Mouse (Mus musculus): Measurements from ENCODE around the gene Urah. TPM values are rescaled to one million over a fixed set of nuclear protein-coding genes. Genes with fewer than 3 reads are reported as not detected.
A peak's percentile ranks its signal among the peaks of the same experiment; 100 is the strongest.

Urah gene
- polyA plus RNA-seq, 1 experiment from 2014 or later, result 0.23 TPM

GRCm38 (mm10) chr7:140821305-140821652 is 13.5 kb upstream of the Urah start:
- no peaks in the 10 kb centered on the region for H3K27me3 ChIP-seq (replicated peaks)
- H3K4me3 ChIP-seq (replicated peaks), result peak overlapping the region; percentile 66
- ATAC-seq (ENCODE audit: low FRiP score), result peak; percentile 62
- H3K9ac ChIP-seq (replicated peaks), result peak overlapping the region; percentile 75
- peaks cover 6% of the 10 kb centered on the region; the same call in 1 of the 2 replicates for H3K36me3 ChIP-seq
- WGBS, result 27% methylated on average over 5 of the region's 5 CpGs
- peak overlapping the region; percentile 93 for H3K27ac ChIP-seq (replicated peaks)
- peaks cover 22% of the 10 kb centered on the region for H3K4me1 ChIP-seq
- peak overlapping the region; percentile 61 for H3K4me2 ChIP-seq
- no peaks in the 10 kb centered on the region for H3K9me3 ChIP-seq (replicated peaks)

- no peaks in the 10 kb centered on the region for H3K27me3 ChIP-seq (replicated peaks)
- H3K4me1 ChIP-seq, result peaks cover 22% of the 10 kb centered on the region
- ATAC-seq (ENCODE audit: low FRiP score), result peak; percentile 94
- H3K4me2 ChIP-seq, result peak within 1 kb of the TSS; percentile 61
- 2% methylated on average over 21 of the region's 21 CpGs for WGBS
- H3K9me3 ChIP-seq (replicated peaks), result no peaks in the 10 kb centered on the region
- H3K27ac ChIP-seq (replicated peaks), result peak within 1 kb of the TSS; percentile 93
- peaks cover 6% of the 10 kb centered on the region; the same call in 1 of the 2 replicates for H3K36me3 ChIP-seq
- H3K9ac ChIP-seq (replicated peaks), result peak within 1 kb of the TSS; percentile 75
- H3K4me3 ChIP-seq (replicated peaks), result peak within 1 kb of the TSS; percentile 66
These were observed 13.0 kb upstream of the Urah start, which contains the start of gene Zfp941 for GRCm38 (mm10) chr7:140821653-140822329. Zfp941 (minus strand) TSS chr7:140822178.

- no peak for ATAC-seq (ENCODE audit: low FRiP score)
- Histone ChIP-seq H3K4me2 (no peak overlapping the region), H3K4me1 (peaks cover 13% of the 10 kb centered on the region), H3K9me3 (replicated peaks) (no peaks in the 10 kb centered on the region), H3K36me3 (0 out of 2 replicates have a peak, but pooled peaks cover 2% of the 10 kb centered on the region), H3K9ac (replicated peaks) (no peak overlapping the region), H3K27me3 (replicated peaks) (no peaks in the 10 kb centered on the region), H3K27ac (replicated peaks) (no peak overlapping the region), H3K4me3 (replicated peaks) (no peak overlapping the region)
- WGBS, result 89% methylated on average over 4 of the region's 4 CpGs
These were observed 12.1 kb upstream of the Urah start for GRCm38 (mm10) chr7:140822731-140823130.

GRCm38 (mm10) chr7:140828171-140828881 is 6.5 kb upstream of the Urah start:
- no peaks in the 10 kb centered on the region for H3K27me3 ChIP-seq (replicated peaks)
- 48% methylated on average over 8 of the region's 8 CpGs for WGBS

GRCm38 (mm10) chr7:140831447-140831846 is 3.4 kb upstream of the Urah start:
- Histone ChIP-seq H3K9ac (replicated peaks) (no peak overlapping the region), H3K4me2 (no peak overlapping the region), H3K27ac (replicated peaks) (no peak overlapping the region), H3K27me3 (replicated peaks) (no peaks in the 10 kb centered on the region), H3K4me1 (peaks cover 6% of the 10 kb centered on the region; the same call in 1 of the 2 replicates), H3K36me3 (no peaks in the 10 kb centered on the region), H3K9me3 (replicated peaks) (no peaks in the 10 kb centered on the region), H3K4me3 (replicated peaks) (no peak overlapping the region)
- no peak for ATAC-seq (ENCODE audit: low FRiP score)
- WGBS, result 73% methylated on average over 6 of the region's 6 CpGs

More at GRCm38 (mm10) chr7:140828171-140828881, 6.5 kb upstream of the Urah start:
- no peak for ATAC-seq (ENCODE audit: low FRiP score)
- Histone ChIP-seq H3K9me3 (replicated peaks) (no peaks in the 10 kb centered on the region), H3K36me3 (no peaks in the 10 kb centered on the region), H3K4me3 (replicated peaks) (no peak overlapping the region), H3K9ac (replicated peaks) (no peak overlapping the region), H3K4me2 (0 out of 2 replicates have a peak overlapping the region, but pooled peaks have one; percentile 7), H3K4me1 (peaks cover 6% of the 10 kb centered on the region; the same call in 1 of the 2 replicates), H3K27ac (replicated peaks) (peak overlapping the region; percentile 37; the same call in 1 of the 2 replicates)

GRCm38 (mm10) chr7:140833341-140833740 is 1.5 kb upstream of the Urah start:
- WGBS, result 84% methylated on average over 4 of the region's 4 CpGs
- H3K36me3 ChIP-seq, result no peaks in the 10 kb centered on the region
- no peaks in the 10 kb centered on the region for H3K9me3 ChIP-seq (replicated peaks)
- H3K27me3 ChIP-seq (replicated peaks), result no peaks in the 10 kb centered on the region
- H3K9ac ChIP-seq (replicated peaks), result no peak overlapping the region
- no peak overlapping the region for H3K4me3 ChIP-seq (replicated peaks)
- H3K4me1 ChIP-seq, result peaks cover 1% of the 10 kb centered on the region; the same call in 1 of the 2 replicates
- no peak for ATAC-seq (ENCODE audit: low FRiP score)
- H3K4me2 ChIP-seq, result no peak overlapping the region
- H3K27ac ChIP-seq (replicated peaks), result no peak overlapping the region

- 83% methylated on average over 2 of the region's 2 CpGs for WGBS
- H3K9ac ChIP-seq (replicated peaks), result no peak overlapping the region
- no peak overlapping the region for H3K4me3 ChIP-seq (replicated peaks)
- H3K4me1 ChIP-seq, result no peaks in the 10 kb centered on the region
- H3K36me3 ChIP-seq, result no peaks in the 10 kb centered on the region
- ATAC-seq (ENCODE audit: low FRiP score), result no peak
- H3K4me2 ChIP-seq, result no peak overlapping the region
- H3K27ac ChIP-seq (replicated peaks), result no peak overlapping the region
- peaks cover 7% of the 10 kb centered on the region for H3K27me3 ChIP-seq (replicated peaks)
- no peaks in the 10 kb centered on the region for H3K9me3 ChIP-seq (replicated peaks)
These were observed 905 bp downstream of the Urah start for GRCm38 (mm10) chr7:140835758-140836087.

GRCm38 (mm10) chr7:140836243-140837115 is 1.7 kb downstream of the Urah start:
- no peak overlapping the region for H3K9ac ChIP-seq (replicated peaks)
- WGBS, result 90% methylated on average over 9 of the region's 9 CpGs

GRCm38 (mm10) chr7:140839556-140839955 is 4.7 kb downstream of the Urah start:
- Histone ChIP-seq H3K27ac (replicated peaks) (no peak overlapping the region), H3K4me2 (no peak overlapping the region), H3K9me3 (replicated peaks) (no peaks in the 10 kb centered on the region), H3K4me1 (no peaks in the 10 kb centered on the region), H3K4me3 (replicated peaks) (no peak overlapping the region), H3K9ac (replicated peaks) (no peak overlapping the region), H3K27me3 (replicated peaks) (peaks cover 35% of the 10 kb centered on the region), H3K36me3 (no peaks in the 10 kb centered on the region)
- WGBS, result 70% methylated on average over 5 of the region's 5 CpGs
- ATAC-seq (ENCODE audit: low FRiP score), result no peak

More at GRCm38 (mm10) chr7:140836243-140837115, 1.7 kb downstream of the Urah start:
- no peak overlapping the region for H3K4me2 ChIP-seq
- peaks cover 14% of the 10 kb centered on the region for H3K27me3 ChIP-seq (replicated peaks)
- H3K36me3 ChIP-seq, result no peaks in the 10 kb centered on the region
- H3K9me3 ChIP-seq (replicated peaks), result no peaks in the 10 kb centered on the region
- H3K27ac ChIP-seq (replicated peaks), result no peak overlapping the region
- no peaks in the 10 kb centered on the region for H3K4me1 ChIP-seq
- H3K4me3 ChIP-seq (replicated peaks), result no peak overlapping the region
- ATAC-seq (ENCODE audit: low FRiP score), result no peak

GRCm38 (mm10) chr7:140840750-140841735 is 6.2 kb downstream of the Urah start:
- Histone ChIP-seq H3K4me3 (replicated peaks) (no peak overlapping the region), H3K9ac (replicated peaks) (no peak overlapping the region), H3K4me2 (no peak overlapping the region), H3K36me3 (no peaks in the 10 kb centered on the region), H3K27me3 (replicated peaks) (peaks cover 35% of the 10 kb centered on the region), H3K4me1 (no peaks in the 10 kb centered on the region), H3K27ac (replicated peaks) (no peak overlapping the region), H3K9me3 (replicated peaks) (no peaks in the 10 kb centered on the region)
- no peak for ATAC-seq (ENCODE audit: low FRiP score)
- 41% methylated on average over 19 of the region's 19 CpGs for WGBS

Measured in neural tube, embryonic 15.5 days (tissue).